Mouse (Mus musculus) liver, embryonic 11.5 days (tissue): ENCODE data around the gene Plvap. TPM values are rescaled to one million over a fixed set of nuclear protein-coding genes. Genes with fewer than 3 reads are reported as not detected.

Source experiments
- ATAC-seq: fragments of 200-750 bp; cut with Nextera tagmentation; replicated peaks from 2 replicates; pipeline ENCODE4 v1.8.0; 2017; ENCODE audit warnings: moderate number of reproducible peaks, mild to moderate bottlenecking, moderate TSS enrichment, moderate library complexity; ENCODE audit not compliant: low FRiP score
- DNase-seq: peaks from one replicate; pipeline ENCODE4 v3.0.0-alpha.2; 2017; ENCODE audit warnings: low spot score
- H3K27ac ChIP-seq: fragments of 300-500 bp; sonication (generic); 2 replicates; pipeline ENCODE4 v1.5.1; 2014; ENCODE audit warnings: mild to moderate bottlenecking, low read depth, low read length, control low read depth
- H3K27me3 ChIP-seq: fragments of 300-500 bp; sonication (generic); replicated peaks from 2 replicates; pipeline ENCODE4 v1.6.1; 2014; ENCODE audit warnings: low read length, mixed read lengths; ENCODE audit not compliant: control insufficient read depth, insufficient read depth
- H3K36me3 ChIP-seq: fragments of 300-500 bp; sonication (generic); 2 replicates; pipeline ENCODE4 v1.6.1; 2014; ENCODE audit warnings: mild to moderate bottlenecking, low read length, moderate library complexity, mixed read lengths; ENCODE audit not compliant: control insufficient read depth, insufficient read depth
- H3K4me1 ChIP-seq: fragments of 300-500 bp; sonication (generic); replicated peaks from 2 replicates; pipeline ENCODE4 v1.6.1; 2014; ENCODE audit warnings: low read length, mixed read lengths; ENCODE audit not compliant: control insufficient read depth, insufficient read depth
- H3K4me2 ChIP-seq: fragments of 300-500 bp; sonication (generic); 2 replicates; pipeline ENCODE4 v1.6.1; 2014; ENCODE audit warnings: mild to moderate bottlenecking, control low read depth, moderate library complexity
- H3K4me3 ChIP-seq: fragments of 300-500 bp; sonication (generic); 2 replicates; pipeline ENCODE4 v1.5.1; 2014; ENCODE audit warnings: low read depth, low read length, control low read depth
- H3K9ac ChIP-seq: fragments of 300-500 bp; sonication (generic); 2 replicates; pipeline ENCODE4 v1.6.1; 2014; ENCODE audit warnings: low read depth, low read length, control low read depth
- H3K9me3 ChIP-seq: fragments of 300-500 bp; sonication (generic); 2 replicates; pipeline ENCODE4 v1.6.1; 2016; ENCODE audit warnings: low read length, inconsistent platforms, mixed read lengths; ENCODE audit not compliant: control insufficient read depth
- WGBS: fragments of 180-500 bp; shearing (Covaris S2); extraction: QIAGEN DNeasy Blood & Tissue Kit; methylation state at CpG from one replicate; pipeline ENCODE4 v1.1.7; 2014; 5-methylcytosine and 5-hydroxymethylcytosine counted together
- polyA plus RNA-seq: library from polyadenylated mRNA; unstranded; fragments of >200 nt; fragmentation: Nextera tagmentation; extraction: Ambion mirVana; gene quantifications from 2 replicates; pipeline ENCODE4 v1.2.1, GENCODE M21; 2014

Gene Plvap
- polyA plus RNA-seq, 1 experiment from 2014 or later = 57.3 TPM

DNA sequence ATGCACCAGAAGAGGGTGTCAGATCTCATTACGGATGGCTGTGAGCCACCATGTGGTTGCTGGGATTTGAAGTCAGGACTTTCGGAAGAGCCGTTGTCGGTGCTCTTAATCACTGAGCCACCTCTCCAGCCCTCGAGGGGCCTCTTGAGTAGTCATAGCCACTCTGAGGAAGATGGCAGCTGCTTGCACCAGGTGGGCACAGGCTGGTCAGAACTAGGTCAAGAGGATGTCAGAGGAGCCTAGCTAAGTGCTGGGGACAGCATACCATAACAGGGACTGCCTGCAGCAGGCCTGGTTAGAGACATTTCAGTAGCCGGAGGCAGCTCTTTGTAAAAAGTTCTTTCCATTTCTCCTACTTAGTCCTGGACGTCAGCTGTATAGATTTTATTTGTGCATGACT is 39.2 kb upstream of the Plvap start:
- Histone ChIP-seq H3K36me3 (peaks cover 11% of the 10 kb centered on the region), H3K9me3 (no peaks in the 10 kb centered on the region), H3K27me3 (no peaks in the 10 kb centered on the region), H3K4me1 (peaks cover 10% of the 10 kb centered on the region; the same call in 1 of the 2 replicates), H3K27ac (no peak overlapping the region), H3K9ac (no peak overlapping the region), H3K4me3 (no peak overlapping the region), H3K4me2 (no peak overlapping the region)
- DNase-seq = no peak
- ATAC-seq = no peak
- WGBS = 78% methylated on average over 7 of the region's 7 CpGs

DNA sequence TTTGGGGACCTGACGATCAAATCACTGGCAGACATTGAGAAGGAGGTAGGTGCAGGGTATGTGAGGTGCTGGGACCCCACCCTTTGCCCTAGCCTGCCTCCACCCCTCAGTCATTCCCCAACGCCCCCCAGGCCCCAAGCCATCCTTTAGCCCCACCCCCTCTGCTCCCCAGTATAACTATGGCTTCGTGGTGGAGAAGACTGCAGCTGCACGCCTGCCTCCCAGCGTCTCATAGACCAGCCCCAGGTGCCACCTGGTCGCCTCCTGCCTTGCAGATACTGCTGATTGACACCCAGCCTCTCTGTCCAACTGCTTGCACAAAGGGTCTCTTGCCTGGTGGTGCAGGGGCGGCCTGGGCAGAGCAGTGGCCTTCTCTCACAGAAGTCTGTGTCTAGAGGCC is 36.0 kb upstream of the Plvap start:
- peaks cover 9% of the 10 kb centered on the region for H3K4me1 ChIP-seq
- H3K4me3 ChIP-seq = no peak overlapping the region
- no peak for ATAC-seq
- H3K9me3 ChIP-seq = no peaks in the 10 kb centered on the region
- no peaks in the 10 kb centered on the region for H3K27me3 ChIP-seq
- peaks cover 18% of the 10 kb centered on the region for H3K36me3 ChIP-seq
- DNase-seq = no peak
- 81% methylated on average over 7 of the region's 7 CpGs for WGBS
- H3K4me2 ChIP-seq = no peak overlapping the region
- no peak overlapping the region for H3K27ac ChIP-seq
- no peak overlapping the region for H3K9ac ChIP-seq

DNA sequence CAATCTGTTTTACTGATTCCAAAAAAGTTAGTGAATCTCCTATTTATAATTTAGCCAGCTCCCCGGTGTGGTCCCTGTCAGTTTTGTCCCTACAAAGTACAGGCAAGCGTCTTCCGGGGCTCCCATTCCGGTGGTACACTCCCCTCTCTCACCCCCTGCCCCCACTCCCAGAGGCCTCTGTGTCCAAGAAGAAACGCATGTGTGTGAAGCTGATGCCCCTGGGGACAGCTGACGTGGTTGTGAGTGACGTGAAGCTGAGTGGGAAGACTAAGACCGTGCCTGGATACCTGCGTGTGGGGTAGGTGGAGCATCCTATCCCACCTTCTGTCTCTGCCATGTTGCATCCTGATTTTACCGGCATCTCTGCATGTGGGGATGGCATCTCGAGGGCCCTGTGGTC is 33.5 kb upstream of the Plvap start:
- no peak overlapping the region for H3K4me2 ChIP-seq
- no peaks in the 10 kb centered on the region for H3K9me3 ChIP-seq
- 88% methylated on average over 11 of the region's 11 CpGs for WGBS
- peaks cover 9% of the 10 kb centered on the region for H3K4me1 ChIP-seq
- H3K4me3 ChIP-seq = no peak overlapping the region
- DNase-seq (no peak), ATAC-seq (no peak)
- no peak overlapping the region for H3K9ac ChIP-seq
- H3K27ac ChIP-seq = no peak overlapping the region
- no peaks in the 10 kb centered on the region for H3K27me3 ChIP-seq
- peaks cover 18% of the 10 kb centered on the region for H3K36me3 ChIP-seq

DNA sequence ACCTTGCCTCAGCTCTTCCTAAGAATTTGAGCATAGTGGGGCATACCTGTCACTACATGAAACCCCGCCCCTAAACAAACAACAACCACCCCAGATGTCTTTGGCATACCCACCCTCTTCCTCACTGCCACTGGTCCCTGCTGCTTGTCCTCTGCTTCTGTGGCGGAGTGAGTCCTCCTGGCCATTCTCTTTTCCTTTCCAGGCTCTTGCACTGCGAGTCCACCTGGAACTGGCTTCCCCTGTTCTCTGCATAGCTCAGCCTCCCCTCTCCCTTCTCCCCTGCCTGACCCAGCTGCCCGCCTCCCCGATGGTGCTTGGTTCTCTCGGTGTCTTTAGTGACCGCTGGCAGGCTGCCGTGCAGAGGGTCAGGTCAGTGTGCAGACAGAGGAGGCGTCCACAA is 32.2 kb upstream of the Plvap start:
- Histone ChIP-seq H3K36me3 (peaks cover 18% of the 10 kb centered on the region), H3K9ac (peak overlapping the region; percentile 77; the same call in 1 of the 2 replicates), H3K9me3 (no peaks in the 10 kb centered on the region), H3K4me3 (peak overlapping the region; percentile 86), H3K4me2 (peak overlapping the region; percentile 95), H3K27me3 (no peaks in the 10 kb centered on the region), H3K4me1 (peaks cover 9% of the 10 kb centered on the region), H3K27ac (no peak overlapping the region)
- 79% methylated on average over 9 of the region's 9 CpGs for WGBS
- ATAC-seq = no peak
- no peak for DNase-seq

DNA sequence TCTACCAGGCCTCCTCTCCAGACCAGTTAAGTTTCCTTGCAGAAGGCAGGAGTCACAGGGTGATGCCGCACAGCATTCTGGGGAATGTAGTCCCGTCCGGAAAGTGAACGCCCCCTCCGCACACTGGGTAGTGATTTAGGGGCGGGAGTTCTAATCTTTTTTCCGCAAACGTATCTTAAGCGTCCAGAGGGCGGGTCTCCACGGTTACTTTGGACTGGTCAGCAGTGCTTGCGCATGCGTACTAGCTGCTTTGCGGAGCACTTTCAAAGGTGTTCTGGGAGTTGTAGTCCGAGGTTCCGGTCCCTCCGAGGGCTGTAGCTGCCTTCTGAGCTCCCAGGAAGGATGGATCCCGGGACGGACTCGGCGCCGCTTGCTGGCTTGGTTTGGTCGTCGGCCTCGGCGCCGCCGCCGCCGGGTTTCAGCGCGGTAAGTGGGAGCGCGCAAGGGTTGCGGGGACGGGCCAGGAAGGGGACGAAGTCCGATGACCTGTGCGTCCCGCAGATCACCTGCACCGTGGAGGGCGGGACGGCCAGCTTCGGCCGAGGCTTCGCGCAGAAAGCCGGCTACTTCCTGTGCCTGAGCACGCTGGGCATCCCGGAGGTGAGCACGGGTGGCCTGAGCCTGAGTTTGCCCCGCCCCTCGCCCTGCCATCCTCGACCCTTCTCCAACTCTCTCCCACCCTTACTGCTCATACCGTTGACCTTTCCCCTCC is 31.2 kb upstream of the Plvap start, which contains the start of gene Mvb12a:
Gene Mvb12a, plus strand, starts transcription at position 291 of the 712 bp plus-strand sequence.
- peak within 1 kb of the TSS; percentile 53; the same call in 1 of the 2 replicates for H3K27ac ChIP-seq
- peak; percentile 90 for ATAC-seq
- no peaks in the 10 kb centered on the region for H3K27me3 ChIP-seq
- H3K4me3 ChIP-seq = peak within 1 kb of the TSS; percentile 86
- peak within 1 kb of the TSS; percentile 77 for H3K9ac ChIP-seq
- H3K9me3 ChIP-seq = no peaks in the 10 kb centered on the region
- peaks cover 9% of the 10 kb centered on the region for H3K4me1 ChIP-seq
- peak; percentile 87 for DNase-seq
- peaks cover 14% of the 10 kb centered on the region for H3K36me3 ChIP-seq
- under 1% methylated on average over 55 of the region's 55 CpGs for WGBS
- peak within 1 kb of the TSS; percentile 95 for H3K4me2 ChIP-seq

DNA sequence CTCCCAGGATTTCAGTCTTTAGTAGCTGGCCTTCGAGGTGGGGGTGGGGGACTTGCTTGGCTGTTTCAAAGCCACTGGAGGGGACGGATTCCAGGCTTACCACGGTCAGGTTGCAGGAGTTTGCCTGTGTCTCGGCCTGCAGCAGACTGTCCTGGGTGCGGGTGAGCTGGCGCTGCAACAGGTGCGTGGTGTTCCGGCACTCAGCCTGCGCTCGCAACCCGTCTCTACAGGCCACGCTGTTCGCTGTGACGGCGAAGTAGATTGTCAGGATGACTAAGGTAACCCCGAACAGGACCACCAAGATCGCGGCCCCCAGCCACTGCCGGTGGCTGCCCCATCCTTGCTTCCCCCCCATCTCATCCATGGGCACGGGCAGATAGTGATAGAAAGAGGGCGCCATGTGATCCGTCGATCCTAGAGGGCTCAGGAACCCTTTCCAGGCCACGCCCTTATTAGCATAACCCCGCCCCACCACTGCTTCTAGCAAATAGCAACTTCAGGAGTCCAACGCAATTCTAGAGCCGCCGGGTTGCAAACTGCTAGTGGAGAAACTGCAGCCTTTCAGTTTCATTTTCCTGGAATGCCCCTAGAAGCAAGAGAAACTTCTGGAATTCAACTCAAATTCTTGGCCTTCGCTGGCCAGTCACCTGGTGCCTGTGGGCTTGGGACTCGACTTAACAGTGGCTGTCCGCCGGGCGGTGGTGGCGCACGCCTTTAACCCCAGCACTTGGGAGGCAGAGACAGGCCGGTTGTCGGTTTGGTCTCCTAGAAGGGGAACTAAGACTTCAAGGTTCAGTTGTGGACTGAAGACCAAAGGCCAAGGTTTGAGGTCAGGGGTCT is 25.7 kb upstream of the Plvap start, which contains the start of gene Bst2:
Gene Bst2, minus strand, starts transcription at position 429 of the 840 bp plus-strand sequence.
- Histone ChIP-seq H3K9me3 (no peaks in the 10 kb centered on the region), H3K36me3 (no peaks in the 10 kb centered on the region), H3K27me3 (no peaks in the 10 kb centered on the region), H3K27ac (peak within 1 kb of the TSS; percentile 69), H3K4me1 (no peaks in the 10 kb centered on the region; the same call in 1 of the 2 replicates), H3K4me3 (peak within 1 kb of the TSS; percentile 60), H3K9ac (peak within 1 kb of the TSS; percentile 75), H3K4me2 (peak within 1 kb of the TSS; percentile 84)
- WGBS = 2% methylated on average over 37 of the region's 37 CpGs
- ATAC-seq (peak; percentile 92), DNase-seq (peak; percentile 89)

DNA sequence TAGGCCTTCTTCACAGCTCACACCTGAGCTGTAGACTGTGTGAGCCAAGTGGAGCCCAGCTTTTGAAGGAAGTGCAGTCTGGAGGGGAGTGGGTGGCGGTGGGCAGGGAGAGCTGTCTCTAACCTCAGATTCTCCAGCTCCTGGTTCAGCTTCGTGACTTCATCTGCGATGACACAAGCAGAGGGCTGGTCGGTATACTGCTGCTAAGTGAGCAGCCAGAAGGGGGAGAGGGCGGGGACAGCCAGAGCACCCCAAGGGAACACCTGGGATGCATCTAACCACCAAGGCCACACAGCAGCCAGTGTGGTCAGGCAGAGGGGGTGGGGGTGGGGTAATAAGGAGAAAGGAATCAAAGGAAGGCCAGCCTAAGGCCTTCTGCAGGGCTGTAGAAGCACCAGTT is 24.1 kb upstream of the Plvap start:
- no peak overlapping the region for H3K9ac ChIP-seq
- H3K4me1 ChIP-seq = no peaks in the 10 kb centered on the region; the same call in 1 of the 2 replicates
- 66% methylated on average over 5 of the region's 5 CpGs for WGBS
- no peak overlapping the region for H3K27ac ChIP-seq
- H3K27me3 ChIP-seq = no peaks in the 10 kb centered on the region
- DNase-seq (no peak), ATAC-seq (no peak)
- H3K4me3 ChIP-seq = no peak overlapping the region
- peak overlapping the region; percentile 84 for H3K4me2 ChIP-seq
- no peaks in the 10 kb centered on the region for H3K36me3 ChIP-seq
- no peaks in the 10 kb centered on the region for H3K9me3 ChIP-seq

DNA sequence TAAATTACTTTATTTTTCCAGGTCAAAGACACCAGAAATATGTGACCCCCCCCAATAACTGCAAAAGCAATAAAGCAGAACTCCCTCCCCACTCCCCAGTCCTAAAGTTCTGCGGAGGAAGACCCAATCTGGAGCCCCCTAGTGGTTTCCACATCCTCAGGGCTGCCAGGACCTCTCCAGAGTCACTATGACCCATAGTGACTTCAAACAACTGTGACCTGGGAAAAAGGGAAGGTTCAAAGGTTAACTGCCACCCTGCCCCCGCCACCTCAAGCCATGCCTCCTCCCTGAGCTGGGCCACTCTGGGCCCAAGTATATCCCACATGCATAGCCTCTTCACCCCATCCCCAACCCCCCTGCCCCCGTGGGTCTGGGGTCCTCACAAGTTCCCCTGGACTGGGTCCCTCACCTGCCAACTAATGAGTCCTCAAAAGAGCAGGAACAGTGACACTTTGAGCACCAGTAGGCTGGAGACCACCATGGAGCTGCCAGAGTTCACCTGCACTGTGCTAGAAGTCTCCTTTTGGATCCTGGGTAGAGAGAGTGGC is 22.8 kb upstream of the Plvap start:
- no peak overlapping the region for H3K4me3 ChIP-seq
- no peaks in the 10 kb centered on the region for H3K36me3 ChIP-seq
- ATAC-seq (no peak), DNase-seq (no peak)
- H3K4me1 ChIP-seq = no peaks in the 10 kb centered on the region; the same call in 1 of the 2 replicates
- no peak overlapping the region for H3K27ac ChIP-seq
- WGBS = 48% methylated on average over 3 of the region's 3 CpGs
- no peaks in the 10 kb centered on the region for H3K9me3 ChIP-seq
- H3K9ac ChIP-seq = no peak overlapping the region
- H3K4me2 ChIP-seq = no peak overlapping the region
- H3K27me3 ChIP-seq = no peaks in the 10 kb centered on the region
